Mouse (Mus musculus) spleen, adult 2 months (tissue): ENCODE data around the gene Rnf123.

Experiments
- CTCF ChIP-seq: fragments of 200-500 bp; IDR thresholded peaks from 2 replicates; pipeline ENCODE4 v1.5.1; 2011; ENCODE audit warnings: mild to moderate bottlenecking, inconsistent platforms; ENCODE audit not compliant: insufficient read depth, insufficient read length, insufficient replicate concordance; ENCODE audit errors: extremely low read depth
- POLR2A ChIP-seq: fragments of 200-500 bp; IDR thresholded peaks from 2 replicates; pipeline ENCODE4 v1.6.1; 2011; ENCODE audit warnings: low read depth, low read length, inconsistent platforms

GRCm38 (mm10) chr9:108132373-108132772 lies 49.2 kb upstream of the Rnf123 start:
- TF ChIP-seq POLR2A = no peak
- no peak for TF ChIP-seq CTCF
